Mouse (Mus musculus): ENCODE results near the gene Spon1.
A peak's percentile ranks its signal among the peaks of the same experiment; 100 is the strongest.

GRCm38 (mm10) chr7:114020704-114021093 lies 254.9 kb downstream of the Spon1 start:
- TF ChIP-seq CTCF (conservative IDR thresholded peaks at IDR 0.05; ENCODE audit: low read length) (peak; percentile 75), POU5F1 (IDR thresholded peaks at IDR 0.05; ENCODE audit: borderline replicate concordance, low read length) (no peak), NANOG (IDR thresholded peaks at IDR 0.05; ENCODE audit: borderline replicate concordance, low read length) (no peak)

Measured in E14TG2a.4 (cell line).